Comparison of ENCODE assay signal across 12 mouse cellular contexts in genomic region chr7:117541681-117542080, GRCm38 (mm10).
"Had no signal": no experiment of that assay in that cellular context is flagged by ENCODE, and none has a peak within 500 bp of the region (broad histone marks: within the 10 kb centered on the region; RNA-seq: fewer than 3 reads in every experiment).

No protein-coding gene starts in this region.

- H3K27ac ChIP-seq: layer of hippocampus, adult 2 months; liver, embryonic 13.5 days; midbrain, embryonic 12.5 days had no signal

- ATAC-seq: intestine, postnatal 0 days; midbrain, embryonic 16.5 days had no signal

- H3K4me1 ChIP-seq: liver, embryonic 13.5 days had no signal

- DNase-seq: liver; liver, embryonic 13.5 days; retina, postnatal 1 day; right cerebral cortex, postnatal 4 days; spleen, adult 18-20 months; thymus, adult 18-20 months; thymus, postnatal 14 days had no signal

- H3K4me3 ChIP-seq: layer of hippocampus, adult 2 months; liver, embryonic 13.5 days; midbrain, embryonic 12.5 days; neural tube, embryonic 13.5 days had no signal

- H3K27me3 ChIP-seq: liver, embryonic 13.5 days; midbrain, embryonic 12.5 days had no signal

- H3K36me3 ChIP-seq: liver, embryonic 13.5 days; midbrain, embryonic 12.5 days; neural tube, embryonic 13.5 days had no signal

- H3K9me3 ChIP-seq: liver, embryonic 13.5 days; midbrain, embryonic 12.5 days; neural tube, embryonic 13.5 days had no signal

- H3K9ac ChIP-seq: liver, embryonic 13.5 days; midbrain, embryonic 12.5 days; neural tube, embryonic 13.5 days had no signal

- H3K4me2 ChIP-seq: liver, embryonic 13.5 days; midbrain, embryonic 12.5 days; neural tube, embryonic 13.5 days had no signal
